ENCODE assay signal across 24 mouse cellular contexts in the genomic region with DNA sequence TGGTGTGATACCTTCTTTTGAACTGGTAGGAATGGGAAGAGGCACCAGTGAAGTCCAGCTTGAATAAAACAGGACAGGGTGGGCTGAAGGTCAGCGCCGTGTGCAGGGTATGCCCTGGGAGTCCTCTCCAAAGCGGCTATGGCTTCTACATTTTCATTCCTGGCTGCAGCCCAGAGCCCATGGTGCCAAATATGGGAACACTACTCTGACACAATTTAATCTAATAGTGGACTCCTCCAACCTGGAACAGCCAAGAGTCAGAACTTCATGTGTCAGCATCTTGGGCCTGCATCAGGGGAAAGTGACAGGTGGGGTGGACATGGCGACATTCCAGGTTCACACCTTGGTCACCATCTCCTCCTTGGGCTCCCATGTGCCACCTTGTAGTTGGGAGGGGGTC.
DNase-seq lines count a peak whose midpoint lies in the region; ATAC-seq and TF ChIP-seq lines count a peak whose summit lies in the region.
"Had no signal": no experiment of that assay in that cellular context is flagged by ENCODE, and none has a peak within 500 bp of the region (broad histone marks: within the 10 kb centered on the region; RNA-seq: fewer than 3 reads in every experiment).

No protein-coding gene starts in this region.

- ATAC-seq in cerebellum, adult (ENCODE audit: insufficient number of reproducible peaks, low FRiP score, low TSS enrichment) = no peak
- ATAC-seq in embryonic facial prominence, embryonic 13.5 days (ENCODE audit: insufficient number of reproducible peaks, insufficient read depth, low FRiP score, low TSS enrichment, low read depth) = no peak
- no peak for ATAC-seq in midbrain, embryonic 11.5 days (ENCODE audit: low FRiP score)
- ATAC-seq: forebrain, embryonic 13.5 days had no signal

- no peak overlapping the region for H3K9ac ChIP-seq in heart, adult 2 months (ENCODE audit: low read depth, low read length)
- no peak overlapping the region for H3K9ac ChIP-seq in embryonic facial prominence, embryonic 13.5 days
- H3K9ac ChIP-seq in midbrain, embryonic 11.5 days (ENCODE audit: low read length) = no peak overlapping the region
- H3K9ac ChIP-seq: forebrain, embryonic 13.5 days; hindbrain, embryonic 14.5 days; liver, embryonic 15.5 days; lung, embryonic 15.5 days had no signal

- no peak for TF ChIP-seq POLR2A in heart, adult 2 months (IDR thresholded peaks at IDR 0.05; ENCODE audit: insufficient read depth, low read depth, low read length)

- H3K4me1 ChIP-seq in heart, adult 2 months (ENCODE audit: control insufficient read depth, insufficient read depth, low read length) = no peaks in the 10 kb centered on the region; the same call in 1 of the 2 replicates
- peaks cover 21% of the 10 kb centered on the region for H3K4me1 ChIP-seq in embryonic facial prominence, embryonic 13.5 days
- no peaks in the 10 kb centered on the region for H3K4me1 ChIP-seq in midbrain, embryonic 11.5 days (ENCODE audit: control insufficient read depth, insufficient read depth, low read length)
- H3K4me1 ChIP-seq: forebrain, embryonic 13.5 days; lung, embryonic 15.5 days had no signal

- H3K9me3 ChIP-seq in embryonic facial prominence, embryonic 13.5 days = peaks cover 7% of the 10 kb centered on the region; the same call in 1 of the 2 replicates
- no peaks in the 10 kb centered on the region for H3K9me3 ChIP-seq in midbrain, embryonic 11.5 days (ENCODE audit: control insufficient read depth, low read length)
- H3K9me3 ChIP-seq: forebrain, embryonic 13.5 days; liver, embryonic 15.5 days; lung, embryonic 15.5 days had no signal

- intact Hi-C loops in heart, postnatal 10 days (cut with DNase I) = no loop called here
- intact Hi-C loops in heart, adult 2 months (cut with DNase I) = no loop called here

- H3K27me3 ChIP-seq in heart, adult 2 months (ENCODE audit: control insufficient read depth, insufficient read depth, low read length) = no peaks in the 10 kb centered on the region
- H3K27me3 ChIP-seq in embryonic facial prominence, embryonic 13.5 days = no peaks in the 10 kb centered on the region
- H3K27me3 ChIP-seq in midbrain, embryonic 11.5 days (ENCODE audit: control insufficient read depth, insufficient read depth, low read length) = no peaks in the 10 kb centered on the region
- H3K27me3 ChIP-seq: forebrain, embryonic 13.5 days; lung, embryonic 15.5 days had no signal

- no peaks in the 10 kb centered on the region for H3K36me3 ChIP-seq in heart, adult 2 months (ENCODE audit: control insufficient read depth, insufficient read depth, low read length)
- H3K36me3 ChIP-seq in embryonic facial prominence, embryonic 13.5 days = peaks cover 8% of the 10 kb centered on the region
- no peaks in the 10 kb centered on the region for H3K36me3 ChIP-seq in midbrain, embryonic 11.5 days (ENCODE audit: control insufficient read depth, insufficient read depth, low read length)

- 75% methylated on average over 4 of the region's 4 CpGs for WGBS in heart, adult 2 months
- WGBS in embryonic facial prominence, embryonic 13.5 days = 86% methylated on average over 4 of the region's 4 CpGs
- WGBS in midbrain, embryonic 11.5 days = 92% methylated on average over 4 of the region's 4 CpGs

- no peak for TF ChIP-seq EP300 in heart, adult 2 months (IDR thresholded peaks at IDR 0.05; ENCODE audit: insufficient read depth, low read depth, low read length)

- H3K27ac ChIP-seq in heart, adult 2 months = no peak overlapping the region
- H3K27ac ChIP-seq in embryonic facial prominence, embryonic 13.5 days = peak overlapping the region; percentile 66; the same call in 1 of the 2 replicates
- H3K27ac ChIP-seq in midbrain, embryonic 11.5 days (ENCODE audit: low read depth, low read length) = no peak overlapping the region
- H3K27ac ChIP-seq: liver, embryonic 15.5 days; lung, embryonic 15.5 days had no signal

- no peaks in the 10 kb centered on the region for H3K79me2 ChIP-seq in heart, adult 2 months (replicated peaks; ENCODE audit: control insufficient read depth, insufficient read depth, low read length)

- peak; percentile 54 to 66 for DNase-seq in cerebellum, postnatal 25 days
- peak; percentile 47 to 60 for DNase-seq in heart, postnatal 10 days
- DNase-seq in heart, adult 2 months = no peak
- DNase-seq in adipocyte (ENCODE audit: low spot score) = peak; percentile 29
- no peak for DNase-seq in spleen, postnatal 10 days (ENCODE audit: low spot score in 2 of 2)
- DNase-seq in midbrain, embryonic 11.5 days (ENCODE audit: low spot score, missing footprints) = no peak
- DNase-seq: adrenal gland, adult 2 months; heart, adult 11 months; kidney, adult 9 months; kidney, postnatal 14 days; layer of hippocampus, postnatal 36 days; liver; lung, postnatal 36 days; midbrain, embryonic 14.5 days; right cerebral cortex, adult 18-20 months; thymus, adult 2 months; thymus, postnatal 4 days had no signal

- no peak overlapping the region for H3K4me3 ChIP-seq in heart, adult 2 months
- no peak overlapping the region for H3K4me3 ChIP-seq in embryonic facial prominence, embryonic 13.5 days
- H3K4me3 ChIP-seq in midbrain, embryonic 11.5 days (ENCODE audit: low read depth, low read length) = no peak overlapping the region
- H3K4me3 ChIP-seq: forebrain, embryonic 13.5 days; liver, embryonic 15.5 days; lung, embryonic 15.5 days; megakaryocyte, embryonic 14.5 days had no signal

- no peak for TF ChIP-seq CTCF in heart, adult 2 months (IDR thresholded peaks at IDR 0.05)

- no peak overlapping the region for H3K4me2 ChIP-seq in embryonic facial prominence, embryonic 13.5 days
- H3K4me2 ChIP-seq in midbrain, embryonic 11.5 days = no peak overlapping the region
- H3K4me2 ChIP-seq: forebrain, embryonic 13.5 days; hindbrain, embryonic 14.5 days; liver, embryonic 15.5 days; lung, embryonic 15.5 days had no signal

Comparison
In these comparisons a context has a peak if more than half of its experiments do, and no peak if none do; other contexts are left out.
1. DNase-seq: peak in cerebellum, postnatal 25 days (2 of 2), heart, postnatal 10 days (2 of 2) and adipocyte (single experiment); none in heart, adult 2 months (0 of 2), spleen, postnatal 10 days (0 of 2) and midbrain, embryonic 11.5 days (single experiment).